Mouse (Mus musculus) liver, embryonic 15.5 days (tissue): ENCODE measurements around the gene Fam173a. TPM values are rescaled to one million over a fixed set of nuclear protein-coding genes. Genes with fewer than 3 reads are reported as not detected.
"Not testable (repeated sequence)": the region's sequence is repeated elsewhere in the genome, so short reads cannot be mapped to it uniquely, and the experiment has no call there.

ENCODE experiments used
- ATAC-seq: fragments of 200-750 bp; cut with Nextera tagmentation; 2 replicates; pipeline ENCODE4 v1.8.0; 2017; ENCODE audit warnings: moderate number of reproducible peaks, mild to moderate bottlenecking, moderate library complexity; ENCODE audit not compliant: insufficient read depth
- H3K27ac ChIP-seq: fragments of 300-500 bp; sonication (generic); replicated peaks from 2 replicates; pipeline ENCODE4 v1.5.1; 2015; ENCODE audit warnings: mild to moderate bottlenecking, inconsistent platforms
- H3K27me3 ChIP-seq: fragments of 300-500 bp; sonication (generic); 2 replicates; pipeline ENCODE4 v1.6.1; 2015; ENCODE audit warnings: mild to moderate bottlenecking, inconsistent platforms
- H3K36me3 ChIP-seq: fragments of 300-500 bp; sonication (generic); replicated peaks from 2 replicates; pipeline ENCODE4 v1.6.1; 2015; ENCODE audit warnings: moderate library complexity, mild to moderate bottlenecking, inconsistent platforms
- H3K4me1 ChIP-seq: fragments of 300-500 bp; sonication (generic); replicated peaks from 2 replicates; pipeline ENCODE4 v1.6.1; 2015; ENCODE audit warnings: inconsistent platforms
- H3K4me2 ChIP-seq: fragments of 300-500 bp; sonication (generic); 2 replicates; pipeline ENCODE4 v1.6.1; 2015; ENCODE audit warnings: moderate library complexity, mild to moderate bottlenecking, inconsistent platforms
- H3K4me3 ChIP-seq: fragments of 300-500 bp; sonication (generic); replicated peaks from 2 replicates; pipeline ENCODE4 v1.5.1; 2015; ENCODE audit warnings: mild to moderate bottlenecking, inconsistent platforms
- H3K9ac ChIP-seq: fragments of 300-500 bp; sonication (generic); 2 replicates; pipeline ENCODE4 v1.6.1; 2015; ENCODE audit warnings: moderate library complexity, mild to moderate bottlenecking, inconsistent platforms
- H3K9me3 ChIP-seq: fragments of 300-500 bp; sonication (generic); replicated peaks from 2 replicates; pipeline ENCODE4 v1.6.1; 2016; ENCODE audit warnings: inconsistent platforms
- WGBS: fragments of 180-500 bp; shearing (Covaris S2); methylation state at CpG from one replicate; pipeline ENCODE4 v1.1.7; 2015; ENCODE audit warnings: mixed read lengths; ENCODE audit not compliant: insufficient replicate concordance; 5-methylcytosine and 5-hydroxymethylcytosine counted together
- microRNA-seq: library from miRNA; unstranded; fragments of <30 nt; microRNA quantifications from one replicate; pipeline ENCODE4, GENCODE M21; 2016
- polyA plus RNA-seq: library from polyadenylated mRNA; unstranded; fragments of >200 nt; fragmentation: Nextera tagmentation; extraction: Ambion mirVana; gene quantifications from 2 replicates; pipeline ENCODE4 v1.2.1, GENCODE M21; 2015

The Fam173a gene
- polyA plus RNA-seq, 1 experiment from 2014 or later, result 54.9 TPM

DNA sequence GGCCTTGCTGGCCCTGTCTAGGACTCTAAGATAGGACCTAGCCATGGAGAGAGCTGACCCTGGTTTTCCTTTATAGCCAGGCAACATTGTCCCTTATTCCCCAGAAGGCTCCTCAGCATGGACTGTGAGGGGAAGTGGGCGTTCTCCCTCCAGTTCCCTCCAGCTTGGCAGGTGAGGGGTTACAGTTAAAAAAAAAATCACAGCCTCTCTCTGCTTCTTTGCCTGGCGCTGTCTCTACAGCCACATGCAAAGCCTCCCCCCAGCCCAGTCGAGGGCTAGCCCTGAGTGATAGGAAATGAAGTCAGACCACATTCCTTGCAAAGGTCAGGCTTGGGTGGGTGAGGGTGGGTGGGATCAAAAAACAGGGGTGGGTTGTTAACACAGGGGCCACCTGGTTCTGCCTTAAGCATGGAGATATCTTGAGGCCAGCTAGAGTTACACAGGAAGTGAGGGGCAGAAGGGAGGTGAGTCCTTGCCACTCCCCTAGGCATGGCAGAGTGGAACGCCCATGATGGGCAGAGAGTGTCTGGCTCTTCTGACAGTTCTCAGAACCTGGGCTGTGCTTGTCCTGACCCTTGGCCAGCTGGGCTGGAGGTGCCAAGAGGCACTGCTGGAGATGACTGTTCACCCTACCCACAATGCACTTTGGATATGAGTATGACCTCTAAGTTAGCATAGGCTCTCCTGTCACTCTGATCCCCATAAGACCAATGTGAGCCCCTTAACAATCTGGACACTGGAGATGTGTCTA lies 36.9 kb downstream of the Fam173a start:
- WGBS, result 33% methylated on average over 4 of the region's 4 CpGs
- no peaks in the 10 kb centered on the region for H3K36me3 ChIP-seq
- H3K9ac ChIP-seq, result no peak overlapping the region
- peaks cover 14% of the 10 kb centered on the region for H3K27me3 ChIP-seq
- H3K9me3 ChIP-seq, result no peaks in the 10 kb centered on the region
- no peak overlapping the region for H3K4me2 ChIP-seq
- no peak overlapping the region for H3K27ac ChIP-seq
- ATAC-seq, result no peak
- no peaks in the 10 kb centered on the region for H3K4me1 ChIP-seq
- no peak overlapping the region for H3K4me3 ChIP-seq

- no peak overlapping the region for H3K4me2 ChIP-seq
- 59% methylated on average over 4 of the region's 4 CpGs for WGBS
Observed at GRCm38 (mm10) chr17:25755086-25755485, 37.6 kb downstream of the Fam173a start.

DNA sequence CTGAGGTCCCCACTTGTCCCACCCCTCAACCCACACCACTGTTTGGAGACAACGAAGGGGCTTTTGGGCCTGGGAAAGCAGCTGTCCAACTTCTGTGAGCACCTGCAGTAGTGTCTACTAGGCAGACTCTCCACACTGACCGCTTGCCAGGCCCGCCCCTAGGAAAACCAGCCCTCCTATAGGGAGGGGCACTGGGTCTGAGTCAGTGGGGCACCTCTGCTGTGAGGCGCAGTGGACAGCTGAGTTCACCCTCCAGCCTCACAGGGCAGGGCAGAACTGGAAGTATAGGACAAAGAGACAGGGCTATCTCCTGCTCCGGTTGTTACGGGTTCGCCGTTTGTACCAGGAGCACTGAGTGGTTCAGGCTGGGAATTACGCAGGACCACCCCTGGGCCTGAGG lies 38.5 kb downstream of the Fam173a start, which contains the start of gene Msln:
Gene Msln (minus strand): TSS at position 138 of the 400 bp plus-strand sequence.
- Histone ChIP-seq H3K4me3 (no peak within 1 kb of the TSS), H3K4me1 (no peaks in the 10 kb centered on the region), H3K27me3 (peaks cover 11% of the 10 kb centered on the region), H3K36me3 (no peaks in the 10 kb centered on the region), H3K9me3 (no peaks in the 10 kb centered on the region), H3K4me2 (no peak within 1 kb of the TSS), H3K9ac (no peak within 1 kb of the TSS), H3K27ac (no peak within 1 kb of the TSS)
- ATAC-seq, result no peak
- 74% methylated on average over 9 of the region's 9 CpGs for WGBS

More at GRCm38 (mm10) chr17:25755086-25755485, 37.6 kb downstream of the Fam173a start:
- Histone ChIP-seq H3K36me3 (no peaks in the 10 kb centered on the region), H3K27me3 (peaks cover 13% of the 10 kb centered on the region), H3K9ac (no peak overlapping the region), H3K9me3 (no peaks in the 10 kb centered on the region), H3K4me3 (no peak overlapping the region), H3K27ac (no peak overlapping the region), H3K4me1 (no peaks in the 10 kb centered on the region)
- no peak for ATAC-seq

DNA sequence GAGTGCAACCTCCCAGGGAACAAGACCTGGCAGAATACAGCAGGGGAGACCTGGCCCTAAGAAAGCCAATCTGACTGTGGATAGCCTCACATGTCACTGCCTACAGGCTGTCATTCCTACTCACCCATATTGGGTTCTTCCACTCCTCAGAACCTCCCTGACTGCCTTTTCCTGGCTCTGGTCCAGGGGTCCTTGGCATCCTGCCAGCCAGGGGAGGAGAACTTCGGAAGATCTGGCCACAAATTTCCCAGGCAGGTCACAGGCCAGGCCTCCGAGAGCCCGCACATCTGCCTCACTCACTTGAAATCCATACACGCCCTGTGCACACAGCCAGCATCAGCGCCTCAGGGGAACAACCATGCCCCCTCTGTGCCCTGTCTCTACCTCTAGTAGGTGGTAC lies 41.3 kb downstream of the Fam173a start:
- no peak for ATAC-seq

GRCm38 (mm10) chr17:25749314-25749713 lies 43.4 kb downstream of the Fam173a start:
- Histone ChIP-seq H3K9me3 (no peaks in the 10 kb centered on the region), H3K4me1 (no peaks in the 10 kb centered on the region), H3K4me3 (no peak overlapping the region), H3K36me3 (no peaks in the 10 kb centered on the region), H3K27ac (no peak overlapping the region), H3K9ac (no peak overlapping the region), H3K27me3 (no peaks in the 10 kb centered on the region), H3K4me2 (no peak overlapping the region)
- 65% methylated on average over 6 of the region's 6 CpGs for WGBS
- ATAC-seq, result no peak

More for the DNA sequence above, 41.3 kb downstream of the Fam173a start:
- 54% methylated on average over 5 of the region's 5 CpGs for WGBS
- no peaks in the 10 kb centered on the region for H3K4me1 ChIP-seq
- H3K36me3 ChIP-seq, result no peaks in the 10 kb centered on the region
- no peak overlapping the region for H3K4me2 ChIP-seq
- H3K9ac ChIP-seq, result no peak overlapping the region
- H3K9me3 ChIP-seq, result no peaks in the 10 kb centered on the region
- no peaks in the 10 kb centered on the region for H3K27me3 ChIP-seq
- H3K4me3 ChIP-seq, result no peak overlapping the region
- H3K27ac ChIP-seq, result no peak overlapping the region

DNA sequence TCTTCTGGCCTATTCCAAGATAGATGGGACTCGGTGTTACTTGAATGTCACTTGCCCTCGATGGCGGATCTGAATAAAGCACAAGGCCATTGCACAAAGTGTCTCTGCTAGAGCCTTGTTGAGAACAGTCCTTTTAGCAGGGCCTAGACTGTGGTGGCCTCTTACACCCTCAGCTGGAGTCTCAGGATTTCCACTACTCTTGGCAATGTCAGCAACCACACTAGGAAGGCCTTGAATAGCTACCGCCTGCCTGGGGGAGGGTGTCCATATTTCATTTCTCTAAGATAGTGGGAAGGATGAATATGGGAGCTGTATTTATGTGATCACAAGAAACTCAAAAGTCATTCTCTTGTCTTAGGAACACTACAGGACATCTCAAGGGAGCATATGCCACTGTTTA lies 44.5 kb downstream of the Fam173a start:
- H3K36me3 ChIP-seq, result no peaks in the 10 kb centered on the region
- H3K4me2 ChIP-seq, result no peak overlapping the region
- 74% methylated on average over 4 of the region's 4 CpGs for WGBS
- H3K9ac ChIP-seq, result no peak overlapping the region
- H3K9me3 ChIP-seq, result no peaks in the 10 kb centered on the region
- H3K4me1 ChIP-seq, result no peaks in the 10 kb centered on the region
- no peak overlapping the region for H3K4me3 ChIP-seq
- no peaks in the 10 kb centered on the region for H3K27me3 ChIP-seq
- ATAC-seq, result no peak
- no peak overlapping the region for H3K27ac ChIP-seq

- 59% methylated on average over 10 of the region's 10 CpGs for WGBS
- no peak for ATAC-seq
Observed at GRCm38 (mm10) chr17:25744311-25744710, 48.4 kb downstream of the Fam173a start.

DNA sequence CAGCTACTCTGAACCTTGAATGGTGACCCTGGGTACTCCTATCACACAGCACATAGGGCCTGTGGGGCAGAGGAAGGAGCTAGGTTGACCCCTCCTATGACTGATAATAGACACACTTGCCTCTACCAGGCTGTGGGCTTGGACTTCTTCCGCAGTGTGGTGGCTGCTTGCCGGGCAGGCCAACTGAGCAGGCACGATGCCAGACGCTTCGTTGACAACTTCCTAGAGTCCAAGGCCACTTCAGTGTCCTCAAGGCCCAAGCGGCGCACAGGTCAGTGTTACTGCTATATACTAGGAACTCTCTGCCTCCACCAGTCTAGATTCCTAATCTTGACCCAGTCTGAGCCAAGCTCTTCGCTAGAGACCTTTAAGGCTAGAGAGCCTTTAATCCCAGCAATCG lies 48.9 kb downstream of the Fam173a start:
- Histone ChIP-seq H3K9ac (no peak overlapping the region), H3K9me3 (no peaks in the 10 kb centered on the region), H3K4me1 (no peaks in the 10 kb centered on the region), H3K27ac (no peak overlapping the region), H3K27me3 (peaks cover 3% of the 10 kb centered on the region; the same call in 1 of the 2 replicates), H3K4me3 (no peak overlapping the region), H3K36me3 (no peaks in the 10 kb centered on the region), H3K4me2 (no peak overlapping the region)
- 77% methylated on average over 9 of the region's 9 CpGs for WGBS
- no peak for ATAC-seq

More at GRCm38 (mm10) chr17:25744311-25744710, 48.4 kb downstream of the Fam173a start:
- H3K27me3 ChIP-seq, result peaks cover 3% of the 10 kb centered on the region; the same call in 1 of the 2 replicates
- H3K4me2 ChIP-seq, result no peak overlapping the region
- no peak overlapping the region for H3K4me3 ChIP-seq
- no peaks in the 10 kb centered on the region for H3K36me3 ChIP-seq
- H3K4me1 ChIP-seq, result no peaks in the 10 kb centered on the region
- no peaks in the 10 kb centered on the region for H3K9me3 ChIP-seq
- no peak overlapping the region for H3K9ac ChIP-seq
- no peak overlapping the region for H3K27ac ChIP-seq

DNA sequence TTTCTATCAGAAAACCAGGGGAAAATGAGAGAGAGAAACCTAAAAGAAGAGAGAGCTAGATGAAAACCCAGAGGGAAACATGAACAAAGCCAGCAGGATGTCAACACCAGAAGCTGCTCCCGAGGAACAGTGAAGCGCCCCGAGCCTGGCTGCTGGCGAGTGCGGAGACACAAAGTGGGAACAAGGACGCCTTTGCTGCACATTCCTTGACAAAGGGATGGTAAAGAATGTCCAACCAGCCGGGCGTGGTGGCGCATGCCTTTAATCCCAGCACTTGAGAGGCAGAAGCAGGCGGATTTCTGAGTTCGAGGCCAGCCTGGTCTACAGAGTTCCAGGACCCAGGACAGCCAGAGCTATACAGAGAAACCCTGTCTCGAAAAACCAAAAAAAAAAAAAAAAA lies 51.2 kb downstream of the Fam173a start:
- H3K4me1 ChIP-seq, H3K9me3 ChIP-seq, H3K9ac ChIP-seq, ATAC-seq, H3K36me3 ChIP-seq, H3K4me2 ChIP-seq, H3K27ac ChIP-seq, H3K4me3 ChIP-seq, H3K27me3 ChIP-seq: not testable (repeated sequence)
- WGBS, result 61% methylated on average over 12 of the region's 12 CpGs

Small RNAs within 50 kb of the gene (microRNA-seq; reads per million reads assigned to microRNA genes)
- gene Gm25083, result not detected
- 0.76 reads per million for gene Mir3082
- 1.3 reads per million for gene Mir6966

Other genes starting within 250 kb of the Fam173a start
- gene Sox8, start 222.2 kb downstream of the Fam173a start, polyA plus RNA-seq, result 0.21 and 0.43 TPM in 2 replicates
- gene Lmf1, start 213.8 kb downstream of the Fam173a start, polyA plus RNA-seq, result 10.1 and 13.0 TPM in 2 replicates
- gene Gng13, start 75.7 kb downstream of the Fam173a start, polyA plus RNA-seq, result not detected in 2 replicates
- 21.1 and 24.2 TPM in 2 replicates for gene Chtf18, start 65.5 kb downstream of the Fam173a start, polyA plus RNA-seq
- 6.4 and 6.6 TPM in 2 replicates for gene Rpusd1, start 65.2 kb downstream of the Fam173a start, polyA plus RNA-seq
- gene Mslnl, start 56.9 kb downstream of the Fam173a start, polyA plus RNA-seq, result not detected in 2 replicates
- 2.5 and 2.7 TPM in 2 replicates for gene Msln, start 38.5 kb downstream of the Fam173a start, polyA plus RNA-seq
- gene Narfl, start 19.1 kb downstream of the Fam173a start, polyA plus RNA-seq, result 13.2 and 14.8 TPM in 2 replicates
- gene Haghl, start 7.2 kb downstream of the Fam173a start, polyA plus RNA-seq, result 5.6 and 7.4 TPM in 2 replicates
- gene Ccdc78, start 6.3 kb downstream of the Fam173a start, polyA plus RNA-seq, result 0.03 and 0.07 TPM in 2 replicates
- gene AC134908.4, start 2.8 kb upstream of the Fam173a start, polyA plus RNA-seq, result not detected in 2 replicates
- gene Metrn, start 4.2 kb upstream of the Fam173a start, polyA plus RNA-seq, result 15.5 and 18.2 TPM in 2 replicates
- 0.07 and 0.12 TPM in 2 replicates for gene Fbxl16, start 16.2 kb upstream of the Fam173a start, polyA plus RNA-seq
- gene Wdr24, start 30.7 kb upstream of the Fam173a start, polyA plus RNA-seq, result 11.7 and 13.0 TPM in 2 replicates
- gene Jmjd8, start 36.0 kb upstream of the Fam173a start, polyA plus RNA-seq, result 19.6 and 25.2 TPM in 2 replicates
- 114 and 130 TPM in 2 replicates for gene Stub1, start 40.5 kb upstream of the Fam173a start, polyA plus RNA-seq
- gene Rhbdl1, start 44.4 kb upstream of the Fam173a start, polyA plus RNA-seq, result 0.25 and 0.48 TPM in 2 replicates
- 0.46 and 0.52 TPM in 2 replicates for gene Gm20683, start 48.9 kb upstream of the Fam173a start, polyA plus RNA-seq
- gene Rhot2, start 52.0 kb upstream of the Fam173a start, polyA plus RNA-seq, result 10.8 and 12.6 TPM in 2 replicates
- gene Wdr90, start 68.6 kb upstream of the Fam173a start, polyA plus RNA-seq, result 8.1 and 9.3 TPM in 2 replicates
- gene Mcrip2, start 75.9 kb upstream of the Fam173a start, polyA plus RNA-seq, result 37.3 and 39.3 TPM in 2 replicates
- gene Mettl26, start 82.2 kb upstream of the Fam173a start, polyA plus RNA-seq, result 46.4 and 49.4 TPM in 2 replicates
- 0.35 and 0.59 TPM in 2 replicates for gene Wfikkn1, start 88.0 kb upstream of the Fam173a start, polyA plus RNA-seq
- 6.6 and 8.4 TPM in 2 replicates for gene Rab40c, start 126.8 kb upstream of the Fam173a start, polyA plus RNA-seq
- 156 and 174 TPM in 2 replicates for gene Pigq, start 152.0 kb upstream of the Fam173a start, polyA plus RNA-seq
- 6.1 and 6.7 TPM in 2 replicates for gene Nhlrc4, start 152.1 kb upstream of the Fam173a start, polyA plus RNA-seq
- 0.23 and 0.37 TPM in 2 replicates for gene A930017K11Rik, start 159.7 kb upstream of the Fam173a start, polyA plus RNA-seq
- 9.7 and 11.4 TPM in 2 replicates for gene Capn15, start 192.9 kb upstream of the Fam173a start, polyA plus RNA-seq